Mouse (Mus musculus) kidney, embryonic 15.5 days (tissue): ENCODE measurements around the gene Gm10720. TPM values are rescaled to one million over a fixed set of nuclear protein-coding genes. Genes with fewer than 3 reads are reported as not detected.
"Not testable (repeated sequence)": the region's sequence is repeated elsewhere in the genome, so short reads cannot be mapped to it uniquely, and the experiment has no call there.

ENCODE experiments used
- ATAC-seq: fragments of 200-750 bp; cut with Nextera tagmentation; replicated peaks from 2 replicates; pipeline ENCODE4 v1.8.0; 2017; ENCODE audit warnings: moderate TSS enrichment; ENCODE audit not compliant: low FRiP score
- H3K27ac ChIP-seq: fragments of 300-500 bp; sonication (generic); 2 replicates; pipeline ENCODE4 v1.5.1; 2015; ENCODE audit warnings: mild to moderate bottlenecking, inconsistent platforms
- H3K27me3 ChIP-seq: fragments of 300-500 bp; sonication (generic); 2 replicates; pipeline ENCODE4 v1.6.1; 2015; ENCODE audit warnings: inconsistent platforms
- H3K36me3 ChIP-seq: fragments of 300-500 bp; sonication (generic); 2 replicates; pipeline ENCODE4 v1.6.1; 2015; ENCODE audit warnings: inconsistent platforms
- H3K4me1 ChIP-seq: fragments of 300-500 bp; sonication (generic); 2 replicates; pipeline ENCODE4 v1.6.1; 2015; ENCODE audit warnings: inconsistent platforms
- H3K4me2 ChIP-seq: fragments of 300-500 bp; sonication (generic); 2 replicates; pipeline ENCODE4 v1.6.1; 2015; ENCODE audit warnings: moderate library complexity, mild to moderate bottlenecking, inconsistent platforms
- H3K4me3 ChIP-seq: fragments of 300-500 bp; sonication (generic); replicated peaks from 2 replicates; pipeline ENCODE4 v1.5.1; 2015; ENCODE audit warnings: mild to moderate bottlenecking, inconsistent platforms
- H3K9ac ChIP-seq: fragments of 300-500 bp; sonication (generic); 2 replicates; pipeline ENCODE4 v1.6.1; 2015; ENCODE audit warnings: mild to moderate bottlenecking, inconsistent platforms
- H3K9me3 ChIP-seq: fragments of 300-500 bp; sonication (generic); replicated peaks from 2 replicates; pipeline ENCODE4 v1.6.1; 2016; ENCODE audit warnings: inconsistent platforms
- WGBS: fragments of 180-500 bp; shearing (Covaris S2); methylation state at CpG from one replicate; pipeline ENCODE4 v1.1.7; 2015; ENCODE audit warnings: mixed read lengths; 5-methylcytosine and 5-hydroxymethylcytosine counted together
- polyA plus RNA-seq: library from polyadenylated mRNA; unstranded; fragments of >200 nt; fragmentation: Nextera tagmentation; extraction: Ambion mirVana; gene quantifications from 2 replicates; pipeline ENCODE4 v1.2.1, GENCODE M21; 2015

Gene Gm10720
- polyA plus RNA-seq: not detected in 2 replicates

- H3K36me3 ChIP-seq, H3K4me3 ChIP-seq, H3K4me1 ChIP-seq, H3K27ac ChIP-seq, H3K27me3 ChIP-seq, H3K9me3 ChIP-seq, H3K9ac ChIP-seq, ATAC-seq, H3K4me2 ChIP-seq: not testable (repeated sequence)
- 68% methylated on average over 5 of the region's 9 CpGs for WGBS
Observed at GRCm38 (mm10) chr9:3015354-3015753, at the start of gene Gm10720. Gm10720 (plus strand) TSS chr9:3015654.

- not testable (repeated sequence) for ATAC-seq, H3K4me1 ChIP-seq
- 74% methylated on average over 12 of the region's 12 CpGs for WGBS
Observed at GRCm38 (mm10) chr9:3000445-3000972, 14.9 kb upstream of the Gm10720 start, which contains the start of gene Gm10722. Gm10722 (plus strand) TSS chr9:3000922.

DNA sequence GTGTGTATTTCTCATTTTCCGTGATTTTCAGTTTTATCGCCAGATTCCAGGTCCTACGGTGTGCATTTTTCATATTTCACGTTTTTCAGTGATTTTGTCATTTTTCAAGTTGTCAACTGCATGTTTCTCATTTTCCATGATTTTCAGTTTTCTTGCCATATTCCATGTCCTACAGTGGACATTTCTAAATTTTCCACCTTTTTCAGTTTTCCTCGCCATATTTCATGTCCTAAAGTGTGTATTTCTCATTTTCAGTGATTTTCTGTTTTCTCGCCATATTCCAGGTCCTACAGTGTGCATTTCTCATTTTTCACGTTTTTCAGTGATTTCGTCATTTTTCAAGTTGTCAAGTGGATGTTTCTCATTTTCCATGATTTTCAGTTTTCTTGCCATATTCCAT lies 14.4 kb upstream of the Gm10720 start:
- not testable (repeated sequence) for H3K9me3 ChIP-seq, H3K27me3 ChIP-seq, H3K4me2 ChIP-seq, H3K27ac ChIP-seq, ATAC-seq, H3K9ac ChIP-seq, H3K4me1 ChIP-seq, H3K36me3 ChIP-seq, H3K4me3 ChIP-seq
- 67% methylated on average over 8 of the region's 8 CpGs for WGBS

More at GRCm38 (mm10) chr9:3000445-3000972, 14.9 kb upstream of the Gm10720 start, which contains the start of gene Gm10722:
- H3K27ac ChIP-seq, H3K4me3 ChIP-seq, H3K4me2 ChIP-seq, H3K9ac ChIP-seq, H3K27me3 ChIP-seq, H3K9me3 ChIP-seq, H3K36me3 ChIP-seq: not testable (repeated sequence)

- H3K27me3 ChIP-seq, H3K4me3 ChIP-seq, H3K4me1 ChIP-seq, H3K9ac ChIP-seq, H3K9me3 ChIP-seq, H3K4me2 ChIP-seq, H3K27ac ChIP-seq, H3K36me3 ChIP-seq: not testable (repeated sequence)
- peak; percentile 90 for ATAC-seq
- WGBS: 70% methylated on average over 9 of the region's 11 CpGs
Observed at GRCm38 (mm10) chr9:3001948-3002659, 13.3 kb upstream of the Gm10720 start.

DNA sequence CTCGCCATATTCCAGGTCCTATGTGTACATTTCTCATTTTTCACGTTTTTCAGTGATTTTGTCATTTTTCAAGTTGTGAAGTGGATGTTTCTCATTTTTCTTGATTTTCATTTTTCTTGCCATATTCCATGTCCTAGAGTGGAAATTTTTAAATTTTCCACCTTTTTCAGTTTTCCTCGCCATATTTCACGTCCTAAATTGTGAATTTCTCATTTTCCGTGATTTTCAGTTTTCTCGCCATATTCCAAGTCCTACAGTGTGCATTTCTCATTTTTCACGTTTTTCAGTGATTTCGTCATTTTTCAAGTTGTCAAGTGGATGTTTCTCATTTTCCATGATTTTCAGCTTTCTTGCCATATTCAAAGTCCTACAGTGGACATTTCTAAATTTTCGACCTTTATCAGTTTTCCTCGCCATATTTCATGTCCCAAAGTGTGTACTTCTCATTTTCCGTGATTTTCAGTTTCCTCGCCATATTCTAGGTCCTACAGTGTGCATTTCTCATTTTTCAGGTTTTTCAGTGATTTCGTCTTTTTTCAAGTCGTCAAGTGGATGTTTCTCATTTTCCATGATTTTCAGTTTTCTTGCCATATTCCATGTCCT lies 12.6 kb upstream of the Gm10720 start, which contains the start of gene Gm11168:
TSS of gene Gm11168 (plus strand) at position 553 of the 603 bp plus-strand sequence.
- not testable (repeated sequence) for H3K4me2 ChIP-seq, H3K4me3 ChIP-seq, H3K9me3 ChIP-seq, H3K36me3 ChIP-seq, H3K27ac ChIP-seq, H3K27me3 ChIP-seq, H3K4me1 ChIP-seq, H3K9ac ChIP-seq, ATAC-seq
- 74% methylated on average over 6 of the region's 14 CpGs for WGBS

DNA sequence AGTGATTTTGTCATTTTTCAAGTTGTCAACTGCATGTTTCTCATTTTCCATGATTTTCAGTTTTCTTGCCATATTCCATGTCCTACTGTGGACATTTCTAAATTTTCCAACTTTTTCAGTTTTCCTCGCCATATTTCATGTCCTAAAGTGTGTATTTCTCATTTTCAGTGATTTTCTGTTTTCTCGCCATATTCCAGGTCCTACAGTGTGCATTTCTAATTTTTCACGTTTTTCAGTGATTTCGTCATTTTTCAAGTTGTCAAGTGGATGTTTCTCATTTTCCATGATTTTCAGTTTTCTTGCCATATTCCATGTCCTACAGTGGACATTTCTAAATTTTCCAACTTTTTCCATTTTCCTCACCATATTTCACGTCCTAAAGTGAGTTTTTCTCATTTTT lies 9.3 kb upstream of the Gm10720 start:
- H3K4me1 ChIP-seq, H3K4me2 ChIP-seq, H3K27ac ChIP-seq, H3K9ac ChIP-seq, ATAC-seq, H3K9me3 ChIP-seq, H3K36me3 ChIP-seq, H3K4me3 ChIP-seq, H3K27me3 ChIP-seq: not testable (repeated sequence)
- WGBS: 80% methylated on average over 1 of the region's 5 CpGs

- H3K9me3 ChIP-seq, H3K27ac ChIP-seq, H3K4me3 ChIP-seq, H3K27me3 ChIP-seq, H3K36me3 ChIP-seq, H3K9ac ChIP-seq, H3K4me2 ChIP-seq, H3K4me1 ChIP-seq: not testable (repeated sequence)
- peak; percentile 70 for ATAC-seq
- WGBS: 77% methylated on average over 8 of the region's 8 CpGs
Observed at GRCm38 (mm10) chr9:3006636-3007035, 8.8 kb upstream of the Gm10720 start.

- H3K9me3 ChIP-seq, H3K27ac ChIP-seq, H3K36me3 ChIP-seq, ATAC-seq, H3K9ac ChIP-seq, H3K4me1 ChIP-seq, H3K4me2 ChIP-seq, H3K27me3 ChIP-seq, H3K4me3 ChIP-seq: not testable (repeated sequence)
- WGBS: 81% methylated on average over 8 of the region's 9 CpGs
Observed at GRCm38 (mm10) chr9:3007272-3007671, 8.2 kb upstream of the Gm10720 start.

DNA sequence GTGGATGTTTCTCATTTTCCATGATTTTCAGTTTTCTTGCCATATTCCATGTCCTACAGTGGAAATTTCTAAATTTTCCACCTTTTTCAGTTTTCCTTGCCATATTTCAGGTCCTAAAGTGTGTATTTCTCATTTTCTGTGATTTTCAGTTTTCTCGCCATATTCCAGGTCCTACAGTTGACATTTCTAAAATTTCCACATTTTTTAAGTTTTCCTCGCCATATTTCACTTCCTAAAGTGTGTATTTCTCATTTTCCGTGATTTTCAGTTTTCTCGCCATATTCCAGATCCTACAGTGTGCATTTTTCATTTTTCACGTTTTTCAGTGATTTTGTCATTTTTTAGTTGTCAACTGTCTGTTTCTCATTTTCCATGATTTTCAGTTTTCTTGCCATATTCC lies 6.1 kb upstream of the Gm10720 start:
- not testable (repeated sequence) for H3K27ac ChIP-seq, H3K4me2 ChIP-seq, H3K9me3 ChIP-seq, H3K4me1 ChIP-seq, H3K36me3 ChIP-seq, H3K27me3 ChIP-seq, H3K4me3 ChIP-seq, H3K9ac ChIP-seq
- ATAC-seq: peak; percentile 45; the same call in 1 of the 2 replicates
- WGBS: no CpG with 5 or more reads among the region's 5 CpGs

DNA sequence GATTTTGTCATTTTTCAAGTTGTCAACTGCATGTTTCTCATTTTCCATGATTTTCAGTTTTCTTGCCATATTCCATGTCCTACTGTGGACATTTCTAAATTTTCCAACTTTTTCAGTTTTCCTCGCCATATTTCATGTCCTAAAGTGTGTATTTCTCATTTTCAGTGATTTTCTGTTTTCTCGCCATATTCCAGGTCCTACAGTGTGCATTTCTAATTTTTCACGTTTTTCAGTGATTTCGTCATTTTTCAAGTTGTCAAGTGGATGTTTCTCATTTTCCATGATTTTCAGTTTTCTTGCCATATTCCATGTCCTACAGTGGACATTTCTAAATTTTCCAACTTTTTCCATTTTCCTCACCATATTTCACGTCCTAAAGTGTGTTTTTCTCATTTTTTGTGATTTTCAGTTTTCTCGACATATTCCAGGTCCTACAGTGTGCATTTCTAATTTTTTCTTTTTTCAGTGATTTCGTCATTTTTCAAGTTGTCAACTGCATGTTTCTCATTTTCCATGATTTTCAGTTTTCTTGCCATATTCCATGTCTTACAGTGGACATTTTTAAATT lies 3.3 kb upstream of the Gm10720 start:
- H3K9ac ChIP-seq, H3K4me2 ChIP-seq, H3K36me3 ChIP-seq, H3K27ac ChIP-seq, H3K27me3 ChIP-seq, H3K4me1 ChIP-seq, ATAC-seq, H3K9me3 ChIP-seq, H3K4me3 ChIP-seq: not testable (repeated sequence)
- 87% methylated on average over 3 of the region's 7 CpGs for WGBS

- H3K4me1 ChIP-seq, H3K4me3 ChIP-seq, H3K27ac ChIP-seq, H3K36me3 ChIP-seq, H3K9me3 ChIP-seq, H3K27me3 ChIP-seq, H3K9ac ChIP-seq, H3K4me2 ChIP-seq: not testable (repeated sequence)
- ATAC-seq: peak; percentile 70; the same call in 1 of the 2 replicates
- 75% methylated on average over 1 of the region's 11 CpGs for WGBS
Observed at GRCm38 (mm10) chr9:3012733-3013279, 2.6 kb upstream of the Gm10720 start, which contains the start of gene Gm10721. Gm10721 (plus strand) TSS chr9:3013140.

DNA sequence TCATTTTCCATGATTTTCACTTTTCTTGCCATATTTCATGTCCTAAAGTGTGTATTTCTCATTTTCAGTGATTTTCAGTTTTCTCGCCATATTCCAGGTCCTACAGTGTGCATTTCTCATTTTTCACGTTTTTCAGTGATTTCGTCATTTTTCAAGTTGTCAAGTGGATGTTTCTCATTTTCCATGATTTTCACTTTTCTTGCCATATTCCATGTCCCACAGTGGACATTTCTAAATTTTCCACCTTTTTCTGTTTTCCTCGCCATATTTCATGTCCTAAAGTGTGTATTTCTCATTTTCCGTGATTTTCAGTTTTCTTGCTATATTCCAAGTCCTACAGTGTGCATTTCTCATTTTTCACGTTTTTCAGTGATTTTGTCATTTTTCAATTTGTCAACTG lies 442 bp downstream of the Gm10720 start:
- H3K36me3 ChIP-seq, H3K4me1 ChIP-seq, H3K27ac ChIP-seq, H3K9me3 ChIP-seq, H3K4me3 ChIP-seq, H3K27me3 ChIP-seq, H3K9ac ChIP-seq, ATAC-seq, H3K4me2 ChIP-seq: not testable (repeated sequence)
- WGBS: 81% methylated on average over 6 of the region's 6 CpGs
